Mouse (Mus musculus) CD4-positive, CD25-positive, alpha-beta regulatory T cell, adult 4 months (primary cell): Measurements from ENCODE around the gene Tmem37. TPM values are rescaled to one million over a fixed set of nuclear protein-coding genes. Genes with fewer than 3 reads are reported as not detected.

ENCODE experiments used
- ATAC-seq: one replicate; pipeline ENCODE4 v1.8.0; 2017
- polyA plus RNA-seq, 2 experiments: library from polyadenylated mRNA; unstranded; fragments of 100-300 nt; shearing (Covaris generic); gene quantifications; one replicate each; pipeline ENCODE4 v1.2.1; 2017

The Tmem37 gene
- polyA plus RNA-seq, 2 experiments from 2014 or later: 0.98 to 2.2 TPM

- ATAC-seq: peak; percentile 88
These were observed 19.7 kb upstream of the Tmem37 start for GRCm38 (mm10) chr1:120093482-120094134.

- no peak for ATAC-seq
These were observed 17.2 kb upstream of the Tmem37 start for GRCm38 (mm10) chr1:120090880-120091570.

DNA sequence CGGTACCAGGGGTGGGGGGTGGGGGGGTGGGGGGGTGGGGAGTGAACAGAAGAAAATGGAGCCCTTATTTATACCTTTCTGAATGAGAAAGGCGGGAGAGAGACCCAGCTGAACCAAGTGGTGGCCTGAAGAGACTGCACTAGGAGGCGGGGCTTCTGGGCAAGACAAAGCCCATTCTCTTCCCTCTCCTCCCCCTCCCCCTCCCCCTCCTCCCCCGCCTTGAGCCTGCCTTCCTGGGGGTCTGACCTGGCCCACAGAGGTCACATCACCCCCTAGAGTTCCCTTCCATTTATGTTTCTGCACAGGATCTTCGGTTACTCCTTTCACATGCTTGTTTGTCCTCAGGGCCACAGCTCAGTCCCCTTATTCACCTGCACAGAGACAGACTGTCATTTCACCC is 15.3 kb upstream of the Tmem37 start:
- no peak for ATAC-seq

DNA sequence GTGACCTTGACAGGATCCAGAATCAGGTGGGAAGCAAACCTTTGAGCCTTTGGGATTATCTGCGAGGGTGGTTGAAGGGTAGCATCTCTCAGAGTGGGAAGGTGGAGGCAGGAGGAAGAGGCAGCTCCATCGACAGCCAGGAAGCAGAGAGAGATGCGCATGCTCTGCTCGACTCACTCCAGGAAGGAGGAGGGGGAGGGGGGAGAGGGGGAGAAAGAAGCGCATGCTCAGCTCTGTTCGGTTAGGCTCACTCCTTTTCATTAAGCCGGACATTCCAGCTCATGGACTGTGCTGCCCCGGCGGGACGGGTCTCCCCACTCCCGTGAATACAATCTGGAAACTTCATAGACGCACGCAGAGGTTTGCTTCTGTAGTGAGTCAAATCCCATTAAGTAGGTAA is 12.8 kb upstream of the Tmem37 start:
- no peak for ATAC-seq

DNA sequence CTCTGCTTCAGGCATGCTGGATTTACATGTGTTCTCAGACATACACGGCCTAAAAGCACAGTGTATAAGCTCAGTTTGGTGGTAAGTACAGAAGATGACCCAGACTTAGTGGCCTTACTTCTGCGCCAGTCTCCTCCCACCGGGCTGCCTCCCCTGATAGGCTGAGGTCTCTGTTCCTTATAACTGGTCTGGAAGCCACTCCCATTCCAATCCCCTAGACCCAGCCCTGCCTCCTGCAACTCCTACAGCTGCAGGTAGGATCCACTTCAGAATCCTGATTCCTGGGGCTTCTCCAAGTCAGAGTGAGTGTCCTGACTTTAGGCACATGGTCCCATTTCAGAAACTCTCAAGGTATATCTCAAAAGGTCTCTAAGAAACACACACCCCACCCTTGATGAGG is 11.8 kb upstream of the Tmem37 start:
- ATAC-seq: no peak

DNA sequence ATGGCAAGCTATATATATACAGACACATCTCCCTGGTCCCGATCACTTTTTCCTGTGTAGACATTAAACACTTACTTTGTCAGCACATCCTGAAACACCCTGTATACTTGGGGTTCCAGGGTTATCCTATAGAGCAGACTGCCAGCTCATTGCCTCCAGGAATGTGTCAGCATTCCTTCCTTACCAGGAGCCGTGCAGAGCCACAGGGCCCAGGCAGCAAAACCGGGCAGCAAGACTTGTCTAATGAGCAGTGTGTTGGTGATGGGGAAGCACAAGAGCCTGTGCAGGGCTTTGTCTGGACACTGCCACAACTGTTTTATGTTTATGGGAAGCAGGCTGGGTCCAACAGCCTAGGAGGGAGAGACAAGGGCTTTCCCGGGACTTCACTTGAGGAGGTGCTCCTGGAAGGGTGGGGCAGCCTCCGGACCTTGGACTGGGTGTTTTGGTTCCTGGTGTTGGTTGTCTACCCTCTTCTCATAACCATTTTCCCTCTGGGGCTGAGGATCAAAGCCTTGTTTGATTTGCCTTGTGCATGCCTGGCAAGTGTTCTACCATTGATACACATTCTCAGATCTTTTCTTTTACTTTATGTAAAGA is 10.1 kb upstream of the Tmem37 start:
- no peak for ATAC-seq

DNA sequence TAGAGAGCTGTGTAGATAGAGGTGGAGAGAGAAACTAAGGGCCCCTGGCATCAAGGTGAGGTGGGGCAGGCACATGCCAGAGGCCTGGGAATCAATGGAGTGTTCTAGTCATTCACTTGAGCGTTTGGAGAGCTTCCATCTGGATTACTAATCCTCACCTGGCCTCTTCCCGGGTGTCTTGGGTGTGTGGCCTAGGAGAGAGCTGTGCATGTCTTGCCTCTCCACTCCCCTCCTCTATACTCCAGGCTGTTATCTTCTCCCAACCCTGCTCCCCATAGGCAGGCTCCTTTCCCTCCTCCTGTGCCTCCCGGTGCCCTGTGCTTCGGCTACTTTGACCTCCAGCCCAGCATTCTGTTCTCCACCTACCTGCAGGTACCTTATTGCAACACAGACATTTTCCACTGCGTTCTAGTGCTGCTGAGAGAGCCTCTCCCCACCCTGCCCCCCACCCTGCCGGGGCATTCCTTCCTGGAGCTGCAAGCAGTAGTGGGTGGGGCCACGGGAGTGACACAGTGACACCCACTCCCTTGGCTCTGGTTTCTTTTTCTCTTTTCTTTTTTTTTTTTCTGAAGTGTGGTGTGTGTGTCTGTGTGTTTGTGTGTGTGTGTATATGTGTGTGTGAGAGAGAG is 9.2 kb upstream of the Tmem37 start:
- ATAC-seq: no peak

GRCm38 (mm10) chr1:120080632-120081031 is 6.8 kb upstream of the Tmem37 start:
- no peak for ATAC-seq

DNA sequence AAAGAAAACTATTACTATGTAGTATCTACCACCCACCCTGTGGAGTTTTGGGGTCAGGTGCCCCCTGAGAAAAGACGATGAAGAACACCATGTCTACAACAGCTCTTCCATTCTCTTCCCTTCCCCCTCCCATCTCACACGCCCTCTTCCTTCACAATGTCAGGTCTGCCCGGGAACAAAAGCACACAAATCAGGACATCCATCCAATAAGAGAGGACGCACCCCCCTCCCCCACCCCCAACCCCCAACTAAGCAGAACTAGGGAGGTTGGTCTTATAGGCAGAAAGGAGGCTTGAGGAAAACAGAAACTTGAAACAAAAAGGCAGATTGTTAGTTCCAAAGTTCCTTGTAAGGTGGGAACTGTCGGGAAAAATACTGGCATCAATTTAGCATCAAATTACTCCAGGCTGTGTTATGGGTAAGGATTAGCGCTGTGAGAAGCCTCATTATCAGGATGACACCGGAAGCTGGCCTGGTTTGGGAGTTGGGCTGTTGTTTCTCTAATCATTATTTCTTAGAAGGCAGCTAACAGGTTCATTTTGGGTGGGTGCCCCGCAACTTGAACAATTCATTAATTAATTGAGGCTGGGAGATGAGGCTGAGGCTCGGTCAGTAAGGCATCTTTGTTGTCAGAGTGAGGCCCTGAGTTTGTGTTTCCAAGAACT is 4.0 kb upstream of the Tmem37 start:
- ATAC-seq: no peak

DNA sequence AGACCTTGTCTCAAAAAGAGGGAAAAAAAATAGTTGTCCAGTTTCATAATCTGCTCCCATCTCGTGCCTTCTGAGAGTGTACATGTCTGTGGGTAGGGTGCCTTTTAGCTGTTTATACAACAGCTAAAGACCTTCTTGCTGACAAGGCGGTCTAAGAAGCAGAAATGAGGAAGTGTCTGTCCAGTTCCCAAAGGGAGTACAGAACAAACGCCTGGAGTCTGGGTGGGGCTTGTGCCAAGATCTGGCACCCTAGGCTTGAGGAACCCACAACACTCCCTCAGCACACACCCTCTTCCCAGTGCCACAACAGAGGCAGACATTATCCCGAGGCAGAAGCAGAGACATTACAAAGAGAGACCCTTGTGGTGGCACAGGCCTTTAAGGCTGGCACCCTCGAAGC is 1.6 kb upstream of the Tmem37 start:
- no peak for ATAC-seq

- no peak for ATAC-seq
These were observed 1.1 kb upstream of the Tmem37 start for GRCm38 (mm10) chr1:120074931-120075330.

DNA sequence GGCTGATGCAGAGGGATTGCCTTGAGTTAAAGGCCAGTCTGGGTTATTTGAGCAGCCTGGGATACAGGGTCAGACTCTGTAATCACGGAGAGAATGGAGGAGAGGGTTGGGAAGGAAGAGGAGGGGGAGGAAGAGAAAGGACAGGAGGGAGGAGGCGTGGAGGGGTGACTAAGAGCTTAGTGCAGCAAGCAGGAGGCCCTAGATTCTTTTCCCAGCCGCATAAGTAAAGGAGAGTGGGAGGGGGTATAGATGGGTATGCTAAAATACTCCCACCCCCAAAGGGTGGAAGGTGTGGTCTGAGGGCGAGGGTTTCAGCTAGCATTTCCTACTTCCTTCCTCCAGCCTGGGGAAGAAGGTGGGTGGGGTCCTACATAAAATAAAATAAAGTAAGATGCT is 431 bp upstream of the Tmem37 start:
- no peak for ATAC-seq

DNA sequence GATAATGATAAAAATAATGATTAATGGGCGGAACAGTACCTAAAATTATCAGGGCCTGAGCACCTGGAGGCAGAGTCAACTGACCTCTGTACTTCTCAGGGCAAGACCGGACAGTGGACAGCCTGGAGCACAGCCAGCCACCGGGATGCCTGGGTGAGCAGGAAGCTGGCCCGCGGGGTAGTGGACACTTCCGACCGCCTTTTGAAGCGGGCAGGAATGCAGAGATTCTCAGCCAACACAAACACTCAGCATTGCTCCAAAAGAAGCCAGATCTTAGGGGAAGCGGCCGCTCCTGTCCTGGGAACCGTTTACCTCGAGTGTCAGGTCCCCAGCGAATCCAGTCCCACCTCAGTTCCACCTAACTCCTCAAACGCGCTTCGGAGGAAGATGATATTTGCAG is 974 bp downstream of the Tmem37 start:
- ATAC-seq: no peak

DNA sequence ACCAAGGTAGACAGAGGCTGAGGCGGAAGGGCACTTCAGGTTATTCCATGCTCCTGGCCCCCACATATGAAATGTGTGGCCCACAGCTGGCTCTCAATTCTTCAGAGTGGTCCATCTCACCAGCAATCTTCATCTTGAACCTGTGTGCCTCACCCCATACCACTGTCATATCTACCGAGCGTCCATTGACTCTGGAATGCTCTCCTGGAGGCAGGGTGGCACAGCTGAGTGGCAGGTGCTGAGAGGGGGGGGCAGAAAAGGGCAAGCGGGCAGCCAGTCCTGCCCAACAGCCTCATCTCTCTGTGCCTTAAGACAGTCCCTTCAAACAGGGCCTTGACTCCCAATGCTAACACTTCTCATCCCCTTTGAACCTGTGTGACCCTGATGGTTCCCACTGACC is 2.7 kb downstream of the Tmem37 start:
- ATAC-seq: no peak

GRCm38 (mm10) chr1:120070168-120070567 is 3.7 kb downstream of the Tmem37 start:
- no peak for ATAC-seq

DNA sequence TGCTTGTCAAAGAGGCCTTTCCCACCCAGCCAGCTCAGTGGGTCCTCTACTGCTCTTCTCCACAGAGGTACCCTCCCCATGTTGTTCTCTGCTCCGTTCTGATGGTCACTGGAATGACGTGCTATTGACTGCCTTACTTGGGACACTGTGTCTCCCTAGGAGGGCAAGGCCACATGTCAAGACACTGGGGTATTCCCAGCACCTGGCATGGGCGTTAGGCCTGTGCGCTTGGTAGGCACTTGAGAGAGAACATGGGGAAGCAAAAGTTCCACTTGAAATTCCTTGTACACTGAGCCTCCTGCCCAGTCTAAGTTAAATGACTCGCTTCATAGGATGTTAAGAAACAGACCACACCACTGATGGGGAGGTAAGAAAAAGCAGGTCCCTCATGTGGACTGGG is 4.8 kb downstream of the Tmem37 start:
- no peak for ATAC-seq

DNA sequence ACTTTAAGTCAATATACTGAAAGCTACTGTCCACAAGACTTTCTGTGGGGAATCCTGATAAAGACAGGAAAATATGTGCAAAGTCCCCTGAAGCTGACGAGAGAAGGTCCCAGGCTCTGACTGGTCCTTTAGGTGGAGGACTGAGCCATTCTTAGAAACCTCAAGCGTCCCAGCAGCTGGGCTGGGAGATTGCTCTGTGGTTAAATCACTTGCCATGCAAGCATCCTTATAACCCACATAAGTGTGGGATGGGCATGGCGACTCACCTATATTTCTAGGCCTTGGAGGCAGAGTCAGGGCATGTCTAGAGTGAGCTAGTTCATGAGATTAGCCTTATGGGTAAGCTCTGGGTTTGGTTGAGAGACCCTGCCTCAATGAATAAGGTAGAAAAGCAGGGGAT is 7.2 kb downstream of the Tmem37 start:
- no peak for ATAC-seq

DNA sequence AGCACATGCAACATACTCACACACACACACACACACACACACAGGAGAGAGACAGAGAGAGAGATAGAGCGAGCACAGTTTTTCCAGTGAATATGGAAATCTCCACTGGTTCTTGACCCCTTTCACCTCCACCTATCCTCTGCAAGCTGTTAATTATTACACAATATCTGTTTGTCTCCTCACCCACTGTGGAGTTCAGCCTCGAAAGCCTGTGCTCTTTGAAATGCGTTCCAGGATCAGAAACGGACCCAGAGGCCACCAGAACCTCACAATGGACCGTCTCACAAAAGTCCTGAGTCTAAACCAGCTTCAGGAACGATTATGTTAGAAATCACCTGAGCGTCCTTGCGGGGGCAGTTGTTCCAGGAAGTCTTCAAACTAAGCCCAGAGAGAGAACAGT is 7.7 kb downstream of the Tmem37 start:
- ATAC-seq: no peak

DNA sequence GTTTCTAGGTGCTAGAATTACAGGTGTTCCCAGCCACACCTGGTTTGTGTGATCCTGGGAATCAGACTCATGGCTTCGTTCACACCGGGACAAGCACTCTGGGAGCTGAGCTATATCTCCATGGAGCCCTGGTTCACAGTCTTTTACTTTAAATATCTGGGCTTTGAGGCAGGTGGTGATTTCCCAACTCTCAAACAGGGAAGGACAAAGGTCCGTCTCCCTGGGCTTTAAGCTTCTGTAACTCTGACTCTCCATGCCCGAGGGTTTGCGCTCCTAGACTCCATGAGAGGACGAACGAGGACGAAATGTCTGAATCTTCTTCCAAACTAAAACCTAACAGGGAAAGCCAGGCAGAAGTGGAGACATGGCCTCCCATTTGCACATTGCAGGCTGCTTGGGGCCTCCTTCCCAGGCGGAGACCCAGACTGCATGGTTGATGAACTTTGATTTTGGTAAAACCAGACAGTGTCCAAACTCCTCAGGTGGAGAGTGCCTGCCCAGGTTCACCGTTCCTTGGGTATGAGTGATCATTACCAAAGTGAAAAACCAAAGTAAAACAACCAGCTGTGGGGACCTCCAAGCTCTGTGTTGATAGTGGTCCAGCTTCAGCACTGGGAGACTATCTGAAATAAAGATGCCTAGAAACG is 9.7 kb downstream of the Tmem37 start:
- no peak for ATAC-seq

DNA sequence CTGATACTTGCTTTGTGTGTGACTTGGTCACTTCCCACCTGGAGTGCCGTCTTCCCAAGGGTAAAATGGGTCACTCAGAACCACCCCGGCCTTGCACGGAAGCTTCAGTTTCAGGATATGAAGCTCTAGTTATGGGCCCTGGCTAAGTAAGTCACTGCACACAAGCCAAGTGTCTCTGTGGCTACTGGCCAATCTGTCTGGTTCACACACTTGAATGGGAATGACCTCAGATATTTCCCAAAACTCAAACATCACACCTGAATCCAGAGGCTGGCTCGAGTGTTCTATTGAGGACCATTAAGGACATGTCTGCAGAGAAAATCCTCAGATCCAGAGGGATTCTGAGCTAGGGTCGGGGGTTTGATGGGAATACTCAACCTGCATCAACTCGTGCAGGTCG is 11.6 kb downstream of the Tmem37 start:
- no peak for ATAC-seq

DNA sequence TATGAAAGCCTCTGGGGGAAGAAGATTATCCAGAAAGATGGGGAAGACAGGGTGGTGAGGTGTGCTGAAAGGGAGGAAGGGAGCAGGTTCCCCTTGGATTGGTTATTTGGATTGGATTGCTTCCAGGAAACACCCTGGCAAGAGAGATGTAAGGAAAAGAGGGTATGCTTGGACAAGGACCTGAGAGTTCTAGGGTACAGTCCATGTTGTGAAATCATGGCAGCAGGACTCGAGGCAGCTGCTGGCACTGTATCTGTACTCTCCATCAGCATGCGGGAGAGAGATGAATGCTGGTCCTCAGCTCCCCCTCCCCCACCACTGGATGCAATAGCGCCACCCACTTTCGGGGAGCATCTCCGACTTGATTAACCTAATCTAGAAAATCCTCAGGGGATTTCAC is 13.2 kb downstream of the Tmem37 start:
- no peak for ATAC-seq

GRCm38 (mm10) chr1:120057674-120058430 is 16.0 kb downstream of the Tmem37 start:
- ATAC-seq: no peak
